Comparison of ENCODE assay signal across 8 mouse cellular contexts in the genomic region with DNA sequence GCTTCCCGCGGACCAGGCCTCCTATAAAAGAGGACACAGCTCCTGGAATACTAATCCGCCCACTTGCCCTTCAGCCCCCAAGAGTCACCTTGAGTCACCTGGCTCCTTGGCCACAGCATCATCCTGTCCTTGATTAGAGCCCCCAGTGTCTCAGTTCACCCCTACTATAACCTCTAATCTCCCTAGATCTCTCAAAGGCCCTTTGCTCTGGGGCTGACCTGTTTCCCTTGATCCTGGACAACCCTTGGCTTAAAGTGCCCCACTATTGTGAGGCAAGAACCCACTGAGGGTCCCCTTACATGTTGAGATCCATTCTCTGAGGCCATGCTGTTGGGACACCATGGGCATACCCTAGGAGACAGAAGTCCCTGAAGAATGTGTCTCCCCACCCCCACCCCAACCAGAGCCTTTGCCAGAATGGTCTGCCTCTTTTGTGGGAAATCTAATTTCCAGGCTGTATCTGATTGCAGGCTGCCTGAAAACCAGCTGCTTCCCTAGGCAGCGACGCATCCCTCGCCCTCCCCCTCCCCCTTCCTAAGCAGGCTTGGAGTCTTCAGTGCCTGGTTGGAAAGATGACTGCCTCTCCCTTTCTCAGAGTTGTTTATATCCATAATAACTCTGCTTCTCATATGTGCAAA. TPM values are rescaled to one million over a fixed set of nuclear protein-coding genes. Genes with fewer than 3 reads are reported as not detected.
DNase-seq lines count a peak whose midpoint lies in the region; ATAC-seq lines count a peak whose summit lies in the region.
"Had no signal": no experiment of that assay in that cellular context is flagged by ENCODE, and none has a peak within 500 bp of the region (broad histone marks: within the 10 kb centered on the region; RNA-seq: fewer than 3 reads in every experiment).

No protein-coding gene starts in this region.

- no peaks in the 10 kb centered on the region for H3K27me3 ChIP-seq in forebrain, embryonic 15.5 days
- H3K27me3 ChIP-seq in midbrain, embryonic 12.5 days, result no peaks in the 10 kb centered on the region
- H3K27me3 ChIP-seq: limb, embryonic 12.5 days had no signal

- 41% methylated on average over 6 of the region's 6 CpGs for WGBS in forebrain, embryonic 15.5 days
- WGBS in midbrain, embryonic 12.5 days, result 41% methylated on average over 6 of the region's 6 CpGs

- H3K4me3 ChIP-seq in forebrain, embryonic 15.5 days, result no peak overlapping the region
- no peak overlapping the region for H3K4me3 ChIP-seq in midbrain, embryonic 12.5 days
- H3K4me3 ChIP-seq: limb, embryonic 12.5 days had no signal

- no peaks in the 10 kb centered on the region for H3K9me3 ChIP-seq in forebrain, embryonic 15.5 days
- H3K9me3 ChIP-seq in midbrain, embryonic 12.5 days, result no peaks in the 10 kb centered on the region
- H3K9me3 ChIP-seq: limb, embryonic 12.5 days had no signal

- H3K9ac ChIP-seq in forebrain, embryonic 15.5 days (replicated peaks), result no peak overlapping the region
- no peak overlapping the region for H3K9ac ChIP-seq in midbrain, embryonic 12.5 days (replicated peaks)
- H3K9ac ChIP-seq: limb, embryonic 12.5 days had no signal

- H3K27ac ChIP-seq in forebrain, embryonic 15.5 days (replicated peaks), result peak overlapping the region; percentile 81
- H3K27ac ChIP-seq in midbrain, embryonic 12.5 days (replicated peaks), result peak overlapping the region; percentile 92
- H3K27ac ChIP-seq: limb, embryonic 12.5 days had no signal

- peaks cover 69% of the 10 kb centered on the region for H3K4me1 ChIP-seq in forebrain, embryonic 15.5 days
- peaks cover 83% of the 10 kb centered on the region for H3K4me1 ChIP-seq in midbrain, embryonic 12.5 days

- H3K4me2 ChIP-seq in forebrain, embryonic 15.5 days (replicated peaks), result no peak overlapping the region
- no peak overlapping the region for H3K4me2 ChIP-seq in midbrain, embryonic 12.5 days (replicated peaks)
- H3K4me2 ChIP-seq: limb, embryonic 12.5 days had no signal

- no peaks in the 10 kb centered on the region for H3K36me3 ChIP-seq in forebrain, embryonic 15.5 days
- no peaks in the 10 kb centered on the region for H3K36me3 ChIP-seq in midbrain, embryonic 12.5 days
- H3K36me3 ChIP-seq: limb, embryonic 12.5 days had no signal

- peak; percentile 55 for ATAC-seq in forebrain, embryonic 15.5 days (replicated peaks)
- ATAC-seq in midbrain, embryonic 12.5 days (ENCODE audit: low FRiP score, low read depth), result peak; percentile 53

- peak; percentile 55 for DNase-seq in right cerebral cortex, postnatal 4 days
- no peak for DNase-seq in right cerebral cortex, adult 2 months (ENCODE audit: low spot score in 2 of 2)
- peak; percentile 57 for DNase-seq in yolk sac, embryonic 10.5 days (ENCODE audit: low spot score)
- no peak for DNase-seq in cerebellum, adult 9-11 months
- no peak for DNase-seq in cerebellum, postnatal 14 days

RNA-seq across cellular contexts. Expression of a gene that starts 33.8 kb away (rescaled TPM):
- 63.3 and 72.0 TPM in 2 replicates for polyA plus RNA-seq in forebrain, embryonic 15.5 days (2015; fragmentation: Nextera tagmentation; extraction: Ambion mirVana)
- polyA plus RNA-seq in midbrain, embryonic 12.5 days (2016; fragmentation: Nextera tagmentation; extraction: Ambion mirVana), result 129 and 134 TPM in 2 replicates

RNA-seq across cellular contexts. Expression of a gene that starts 33.8 kb away (rescaled TPM):
- polyA plus RNA-seq in forebrain, embryonic 15.5 days (2015; fragmentation: Nextera tagmentation; extraction: Ambion mirVana), result 76.5 and 78.1 TPM in 2 replicates
- polyA plus RNA-seq in midbrain, embryonic 12.5 days (2016; fragmentation: Nextera tagmentation; extraction: Ambion mirVana), result 48.2 and 49.7 TPM in 2 replicates

RNA-seq across cellular contexts. Expression of a gene that starts 44.4 kb away (rescaled TPM):
- polyA plus RNA-seq in forebrain, embryonic 15.5 days (2015; fragmentation: Nextera tagmentation; extraction: Ambion mirVana), result 24.2 and 26.3 TPM in 2 replicates
- polyA plus RNA-seq in midbrain, embryonic 12.5 days (2016; fragmentation: Nextera tagmentation; extraction: Ambion mirVana), result 22.5 and 23.8 TPM in 2 replicates

RNA-seq across cellular contexts. Expression of a gene that starts 44.9 kb away (rescaled TPM):
- polyA plus RNA-seq in forebrain, embryonic 15.5 days (2015; fragmentation: Nextera tagmentation; extraction: Ambion mirVana), result 83.0 and 84.4 TPM in 2 replicates
- polyA plus RNA-seq in midbrain, embryonic 12.5 days (2016; fragmentation: Nextera tagmentation; extraction: Ambion mirVana), result 54.9 and 60.1 TPM in 2 replicates

Comparison
In these comparisons a context has a peak if more than half of its experiments do, and no peak if none do; other contexts are left out.
1. DNase-seq: peak in right cerebral cortex, postnatal 4 days (single experiment) and yolk sac, embryonic 10.5 days (single experiment); none in right cerebral cortex, adult 2 months (0 of 2), cerebellum, adult 9-11 months (single experiment) and cerebellum, postnatal 14 days (0 of 2).